Mouse (Mus musculus): ENCODE data around the gene Hmx2. TPM values are rescaled to one million over a fixed set of nuclear protein-coding genes. Genes with fewer than 3 reads are reported as not detected.

Gene Hmx2
- polyA plus RNA-seq, 1 experiment from 2014 or later: 1.2 TPM

GRCm38 (mm10) chr7:131575246-131575645, 26.7 kb downstream of the Hmx2 start:
- 76% methylated on average over 6 of the region's 6 CpGs for WGBS
- H3K4me3 ChIP-seq: no peak overlapping the region
- H3K36me3 ChIP-seq: peaks cover 43% of the 10 kb centered on the region
- DNase-seq (ENCODE audit: low spot score): no peak
- no peak overlapping the region for H3K27ac ChIP-seq
- no peaks in the 10 kb centered on the region for H3K4me1 ChIP-seq (replicated peaks)
- H3K27me3 ChIP-seq (ENCODE audit: insufficient read depth, poor library complexity, severe bottlenecking): no peaks in the 10 kb centered on the region
- H3K9me3 ChIP-seq: no peaks in the 10 kb centered on the region

GRCm38 (mm10) chr7:131582178-131582577, 33.6 kb downstream of the Hmx2 start:
- Histone ChIP-seq H3K4me1 (replicated peaks) (no peaks in the 10 kb centered on the region), H3K27ac (no peak overlapping the region), H3K36me3 (no peaks in the 10 kb centered on the region), H3K9me3 (no peaks in the 10 kb centered on the region), H3K4me3 (no peak overlapping the region), H3K27me3 (ENCODE audit: insufficient read depth, poor library complexity, severe bottlenecking) (peaks cover 11% of the 10 kb centered on the region; the same call in 1 of the 2 replicates)
- DNase-seq (ENCODE audit: low spot score): no peak
- 62% methylated on average over 9 of the region's 9 CpGs for WGBS

- Histone ChIP-seq H3K9me3 (no peaks in the 10 kb centered on the region), H3K4me1 (replicated peaks) (no peaks in the 10 kb centered on the region), H3K36me3 (no peaks in the 10 kb centered on the region), H3K27me3 (ENCODE audit: insufficient read depth, poor library complexity, severe bottlenecking) (peaks cover 23% of the 10 kb centered on the region), H3K4me3 (no peak overlapping the region), H3K27ac (no peak overlapping the region)
- WGBS: 93% methylated on average over 5 of the region's 5 CpGs
- DNase-seq (ENCODE audit: low spot score): no peak
Measured at GRCm38 (mm10) chr7:131585551-131585950, 37.0 kb downstream of the Hmx2 start.

GRCm38 (mm10) chr7:131597779-131598482, 49.4 kb downstream of the Hmx2 start:
- Histone ChIP-seq H3K4me3 (peak overlapping the region; percentile 20), H3K27ac (peak overlapping the region; percentile 87), H3K9me3 (no peaks in the 10 kb centered on the region), H3K27me3 (ENCODE audit: insufficient read depth, poor library complexity, severe bottlenecking) (peaks cover 98% of the 10 kb centered on the region), H3K36me3 (no peaks in the 10 kb centered on the region), H3K4me1 (replicated peaks) (peaks cover 24% of the 10 kb centered on the region)
- 14% methylated on average over 12 of the region's 12 CpGs for WGBS
- peak; percentile 88 for DNase-seq (ENCODE audit: low spot score)

GRCm38 (mm10) chr7:131598483-131598824, 49.9 kb downstream of the Hmx2 start:
- no peaks in the 10 kb centered on the region for H3K36me3 ChIP-seq
- H3K9me3 ChIP-seq: no peaks in the 10 kb centered on the region
- H3K27ac ChIP-seq: peak overlapping the region; percentile 87
- no peak for DNase-seq (ENCODE audit: low spot score)
- 3% methylated on average over 5 of the region's 5 CpGs for WGBS
- H3K4me1 ChIP-seq (replicated peaks): peaks cover 30% of the 10 kb centered on the region
- H3K4me3 ChIP-seq: peak overlapping the region; percentile 20; the same call in 1 of the 2 replicates
- peaks cover 98% of the 10 kb centered on the region for H3K27me3 ChIP-seq (ENCODE audit: insufficient read depth, poor library complexity, severe bottlenecking)

GRCm38 (mm10) chr7:131602106-131602505, 53.5 kb downstream of the Hmx2 start:
- Histone ChIP-seq H3K9me3 (no peaks in the 10 kb centered on the region), H3K36me3 (no peaks in the 10 kb centered on the region), H3K4me1 (replicated peaks) (peaks cover 31% of the 10 kb centered on the region), H3K27me3 (ENCODE audit: insufficient read depth, poor library complexity, severe bottlenecking) (peaks cover 92% of the 10 kb centered on the region), H3K4me3 (no peak overlapping the region), H3K27ac (no peak overlapping the region)
- DNase-seq (ENCODE audit: low spot score): no peak
- WGBS: 83% methylated on average over 7 of the region's 7 CpGs

GRCm38 (mm10) chr7:131603186-131603585, 54.6 kb downstream of the Hmx2 start:
- Histone ChIP-seq H3K36me3 (no peaks in the 10 kb centered on the region), H3K9me3 (no peaks in the 10 kb centered on the region), H3K4me1 (replicated peaks) (peaks cover 20% of the 10 kb centered on the region), H3K4me3 (no peak overlapping the region), H3K27me3 (ENCODE audit: insufficient read depth, poor library complexity, severe bottlenecking) (peaks cover 83% of the 10 kb centered on the region), H3K27ac (peak overlapping the region; percentile 23; the same call in 1 of the 2 replicates)
- DNase-seq (ENCODE audit: low spot score): peak; percentile 11
- WGBS: 8% methylated on average over 11 of the region's 11 CpGs

- H3K27me3 ChIP-seq (ENCODE audit: insufficient read depth, poor library complexity, severe bottlenecking): peaks cover 66% of the 10 kb centered on the region
- H3K4me1 ChIP-seq (replicated peaks): peaks cover 12% of the 10 kb centered on the region
- DNase-seq (ENCODE audit: low spot score): no peak
- no peaks in the 10 kb centered on the region for H3K9me3 ChIP-seq
- no peak overlapping the region for H3K27ac ChIP-seq
- no peaks in the 10 kb centered on the region for H3K36me3 ChIP-seq
- H3K4me3 ChIP-seq: no peak overlapping the region
- WGBS: 91% methylated on average over 10 of the region's 10 CpGs
Measured at GRCm38 (mm10) chr7:131604946-131605345, 56.4 kb downstream of the Hmx2 start.

GRCm38 (mm10) chr7:131605481-131605880, 56.9 kb downstream of the Hmx2 start:
- DNase-seq (ENCODE audit: low spot score): no peak
- H3K9me3 ChIP-seq: no peaks in the 10 kb centered on the region
- peaks cover 12% of the 10 kb centered on the region for H3K4me1 ChIP-seq (replicated peaks)
- H3K4me3 ChIP-seq: no peak overlapping the region
- no peaks in the 10 kb centered on the region for H3K36me3 ChIP-seq
- no peak overlapping the region for H3K27ac ChIP-seq
- peaks cover 61% of the 10 kb centered on the region for H3K27me3 ChIP-seq (ENCODE audit: insufficient read depth, poor library complexity, severe bottlenecking)
- 71% methylated on average over 4 of the region's 4 CpGs for WGBS

Other genes starting within 250 kb of the Hmx2 start
- not detected in 2 replicates for gene Cuzd1, start 226.5 kb upstream of the Hmx2 start, polyA plus RNA-seq (2016; fragmentation: Nextera tagmentation; extraction: Ambion mirVana)
- not detected in 2 replicates for gene Fam24b, start 219.3 kb upstream of the Hmx2 start, polyA plus RNA-seq (2016; fragmentation: Nextera tagmentation; extraction: Ambion mirVana)
- gene Fam24a, start 214.9 kb upstream of the Hmx2 start, polyA plus RNA-seq (2016; fragmentation: Nextera tagmentation; extraction: Ambion mirVana): not detected in 2 replicates
- gene 2310057M21Rik, start 186.0 kb upstream of the Hmx2 start, polyA plus RNA-seq (2016; fragmentation: Nextera tagmentation; extraction: Ambion mirVana): 20.8 and 21.5 TPM in 2 replicates
- gene Pstk, start 177.6 kb upstream of the Hmx2 start, polyA plus RNA-seq (2016; fragmentation: Nextera tagmentation; extraction: Ambion mirVana): 68.1 and 70.9 TPM in 2 replicates
- gene Ikzf5, start 138.3 kb upstream of the Hmx2 start, polyA plus RNA-seq (2016; fragmentation: Nextera tagmentation; extraction: Ambion mirVana): 15.2 and 16.3 TPM in 2 replicates
- 63.0 and 68.4 TPM in 2 replicates for gene Acadsb, start 138.2 kb upstream of the Hmx2 start, polyA plus RNA-seq (2016; fragmentation: Nextera tagmentation; extraction: Ambion mirVana)
- 0.61 and 0.93 TPM in 2 replicates for gene Hmx3, start 5.9 kb upstream of the Hmx2 start, polyA plus RNA-seq (2016; fragmentation: Nextera tagmentation; extraction: Ambion mirVana)
- gene Bub3, start 11.4 kb downstream of the Hmx2 start, polyA plus RNA-seq (2016; fragmentation: Nextera tagmentation; extraction: Ambion mirVana): 306 and 322 TPM in 2 replicates